Mouse (Mus musculus) thymus, adult 2 months (tissue): ENCODE results near the gene Zbbx. TPM values are rescaled to one million over a fixed set of nuclear protein-coding genes. Genes with fewer than 3 reads are reported as not detected.
A peak's percentile ranks its signal among the peaks of the same experiment; 100 is the strongest.

Source experiments
- DNase-seq: peaks from one replicate; pipeline ENCODE4 v3.0.0; 2021
- H3K27ac ChIP-seq: fragments of 200-500 bp; 2 replicates; pipeline ENCODE4 v1.5.1; 2012; ENCODE audit warnings: low read length, control low read depth; ENCODE audit not compliant: control insufficient read depth, insufficient read depth
- H3K27me3 ChIP-seq: fragments of 200-500 bp; 2 replicates; pipeline ENCODE4 v1.6.1; 2012; ENCODE audit warnings: mild to moderate bottlenecking, low read length, moderate library complexity, mixed read lengths; ENCODE audit not compliant: control insufficient read depth, insufficient read depth
- H3K36me3 ChIP-seq: fragments of 200-500 bp; 2 replicates; pipeline ENCODE4 v1.6.1; 2012; ENCODE audit warnings: mild to moderate bottlenecking, low read length, moderate library complexity; ENCODE audit not compliant: control insufficient read depth, insufficient read depth
- H3K4me1 ChIP-seq: fragments of 200-500 bp; replicated peaks from 2 replicates; pipeline ENCODE4 v1.6.1; 2012; ENCODE audit warnings: low read length; ENCODE audit not compliant: control insufficient read depth, insufficient read depth
- H3K4me3 ChIP-seq: fragments of 200-500 bp; 2 replicates; pipeline ENCODE4 v1.5.1; 2012; ENCODE audit warnings: mild to moderate bottlenecking, low read length, control low read depth, moderate library complexity; ENCODE audit not compliant: control insufficient read depth, insufficient read depth
- CTCF ChIP-seq: fragments of 200-500 bp; IDR thresholded peaks from 2 replicates; pipeline ENCODE4 v1.5.1; 2012; ENCODE audit warnings: mild to moderate bottlenecking, control low read depth, low read length, moderate library complexity, borderline replicate concordance; ENCODE audit not compliant: control insufficient read depth, poor library complexity, insufficient read depth; ENCODE audit errors: extremely low read depth
- POLR2A ChIP-seq: fragments of 200-500 bp; IDR thresholded peaks from 2 replicates; pipeline ENCODE4 v1.6.1; 2012; ENCODE audit warnings: mild to moderate bottlenecking, low read length, control low read depth, moderate library complexity; ENCODE audit not compliant: control insufficient read depth, poor library complexity, insufficient read depth; ENCODE audit errors: extremely low read depth
- WGBS: fragments of 180-500 bp; shearing (Covaris S2); methylation state at CpG from one replicate; pipeline ENCODE4 v1.1.7; 2018; 5-methylcytosine and 5-hydroxymethylcytosine counted together
- polyA plus RNA-seq: library from polyadenylated mRNA; depleted of rRNA; stranded (reverse); fragments of >200 nt; gene quantifications from 2 replicates; pipeline ENCODE4 v1.2.3, GENCODE M21; 2012; rRNA removed

Gene Zbbx
- polyA plus RNA-seq, result not detected in 2 replicates

GRCm38 (mm10) chr3:75164838-75165496, at the start of gene Zbbx:
Gene Zbbx (minus strand): TSS chr3:75165034.
- Histone ChIP-seq H3K4me3 (no peak within 1 kb of the TSS), H3K36me3 (no peaks in the 10 kb centered on the region), H3K4me1 (0 out of 2 replicates have a peak, but pooled peaks cover 2% of the 10 kb centered on the region), H3K27me3 (no peaks in the 10 kb centered on the region), H3K27ac (no peak within 1 kb of the TSS)
- peak; percentile 80 for DNase-seq
- WGBS, result 14% methylated on average over 20 of the region's 20 CpGs
- TF ChIP-seq CTCF, result peak; percentile 50; the same call in 1 of the 2 replicates
- no peak for TF ChIP-seq POLR2A

DNA sequence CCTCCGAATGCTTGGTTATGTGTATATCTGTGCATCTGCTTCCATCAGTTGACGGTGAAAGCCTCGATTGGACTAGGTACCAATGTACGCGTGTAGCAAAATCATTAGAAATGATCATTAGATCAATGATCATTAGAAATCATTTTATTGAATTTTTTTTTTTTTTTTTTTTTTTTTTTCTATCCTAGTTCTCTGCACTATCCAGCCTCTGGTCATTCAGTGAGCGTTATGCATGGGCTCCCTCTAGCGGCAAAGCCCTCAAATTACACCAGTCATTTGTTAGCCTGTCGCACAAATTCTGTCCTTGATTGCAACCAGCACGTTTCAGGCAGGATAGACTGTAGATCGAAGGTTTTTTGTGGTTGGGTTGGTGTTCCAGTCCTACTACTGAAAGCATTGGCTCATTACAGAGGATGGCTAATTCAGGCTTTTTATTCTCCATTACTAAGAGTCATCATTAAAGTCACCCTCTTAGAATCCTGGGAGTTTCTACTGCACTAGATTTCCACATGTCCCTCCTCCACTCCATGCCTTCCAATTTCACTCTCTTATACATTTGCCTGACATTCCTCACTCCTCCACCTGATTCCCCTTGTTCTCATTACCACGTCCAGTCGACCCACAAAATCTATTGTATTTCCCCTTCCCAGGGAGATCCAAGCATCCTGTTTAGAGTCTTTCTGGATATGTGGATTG, 38.1 kb upstream of the Zbbx start:
- peak; percentile 60 for DNase-seq
- Histone ChIP-seq H3K4me3 (no peak overlapping the region), H3K36me3 (no peaks in the 10 kb centered on the region), H3K27me3 (no peaks in the 10 kb centered on the region), H3K27ac (no peak overlapping the region), H3K4me1 (no peaks in the 10 kb centered on the region)
- WGBS, result 37% methylated on average over 12 of the region's 12 CpGs
- TF ChIP-seq CTCF (no peak), POLR2A (no peak)

DNA sequence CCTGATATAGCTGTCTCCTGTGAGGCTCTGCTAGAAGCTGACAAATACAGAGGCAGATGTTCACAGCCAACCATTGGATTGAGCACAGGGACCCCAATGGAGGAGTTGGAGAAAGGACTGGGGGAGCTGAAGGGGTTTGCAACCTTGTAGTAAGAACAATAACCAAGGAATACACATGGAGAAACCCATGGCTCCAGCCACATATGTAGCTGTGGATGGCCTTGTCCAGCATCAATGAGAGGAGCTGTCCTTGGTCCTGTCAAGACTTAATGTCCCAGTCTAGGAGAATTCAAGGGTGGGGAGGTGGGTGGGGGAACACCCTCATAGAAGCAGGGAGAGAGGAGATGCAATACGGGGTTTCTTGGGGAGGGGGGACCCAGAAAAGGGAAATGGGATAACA, 17.8 kb upstream of the Zbbx start:
- H3K4me3 ChIP-seq, result no peak overlapping the region
- TF ChIP-seq POLR2A, result no peak
- TF ChIP-seq CTCF, result no peak
- no peaks in the 10 kb centered on the region for H3K36me3 ChIP-seq
- no peak for DNase-seq
- no peaks in the 10 kb centered on the region for H3K4me1 ChIP-seq
- H3K27me3 ChIP-seq, result no peaks in the 10 kb centered on the region
- H3K27ac ChIP-seq, result no peak overlapping the region
- WGBS, result 77% methylated on average over 1 of the region's 1 CpGs

GRCm38 (mm10) chr3:75141876-75142275, 23.0 kb downstream of the Zbbx start:
- no peaks in the 10 kb centered on the region for H3K36me3 ChIP-seq
- H3K4me3 ChIP-seq, result no peak overlapping the region
- 90% methylated on average over 3 of the region's 3 CpGs for WGBS
- no peaks in the 10 kb centered on the region for H3K4me1 ChIP-seq
- TF ChIP-seq POLR2A (no peak), CTCF (no peak)
- H3K27me3 ChIP-seq, result no peaks in the 10 kb centered on the region
- no peak for DNase-seq
- H3K27ac ChIP-seq, result no peak overlapping the region

DNA sequence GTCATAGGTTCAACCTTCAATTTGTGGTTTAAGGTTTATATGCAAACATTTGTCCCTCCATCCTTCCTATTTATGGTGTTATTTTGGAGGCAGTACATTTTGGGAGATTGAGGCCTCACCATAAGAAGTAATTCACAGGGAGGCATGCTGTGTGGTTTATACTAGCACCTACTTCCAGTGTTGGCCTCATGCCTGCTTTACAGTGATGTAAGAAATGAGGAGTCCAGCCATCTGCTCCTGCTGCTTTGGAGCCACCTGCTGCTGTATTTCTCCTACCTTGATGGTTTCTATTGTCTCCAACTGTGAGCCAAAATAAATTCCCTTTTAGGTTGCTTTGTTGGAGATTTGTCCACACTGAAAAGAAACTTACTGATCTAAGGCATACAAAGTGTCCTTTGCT, 60.0 kb downstream of the Zbbx start:
- H3K4me3 ChIP-seq, result no peak overlapping the region
- H3K36me3 ChIP-seq, result no peaks in the 10 kb centered on the region
- no peak overlapping the region for H3K27ac ChIP-seq
- H3K27me3 ChIP-seq, result no peaks in the 10 kb centered on the region
- no peak for DNase-seq
- TF ChIP-seq CTCF (no peak), POLR2A (no peak)
- no peaks in the 10 kb centered on the region for H3K4me1 ChIP-seq

GRCm38 (mm10) chr3:75085762-75086161, 79.1 kb downstream of the Zbbx start:
- no peak for TF ChIP-seq CTCF
- no peak for TF ChIP-seq POLR2A
- DNase-seq, result no peak
- Histone ChIP-seq H3K4me3 (no peak overlapping the region), H3K36me3 (no peaks in the 10 kb centered on the region), H3K27ac (no peak overlapping the region), H3K4me1 (no peaks in the 10 kb centered on the region), H3K27me3 (no peaks in the 10 kb centered on the region)
- 84% methylated on average over 1 of the region's 1 CpGs for WGBS
